Mouse (Mus musculus) megakaryocyte-erythroid progenitor cell, adult 5-6 weeks (primary cell): ENCODE measurements around the gene Sema7a. TPM values are rescaled to one million over a fixed set of nuclear protein-coding genes. Genes with fewer than 3 reads are reported as not detected.

Source experiments
- ATAC-seq: replicated peaks from 2 replicates; pipeline ENCODE4 v1.8.0; 2016; ENCODE audit warnings: mild to moderate bottlenecking, inconsistent platforms; ENCODE audit not compliant: severe bottlenecking, poor library complexity, low FRiP score, low TSS enrichment
- total RNA-seq, 2 experiments: library from RNA; stranded (forward) in 1 of 2; stranded (reverse) in 1 of 2; fragments of 200-1000, 215-1000 nt in 1 of 2; fragments of >200 nt in 1 of 2; fragmentation: Nextera tagmentation in 1 of 2; gene quantifications; 2 replicates each; pipeline ENCODE4 v1.2.3; 2014 to 2017

The Sema7a gene
- total RNA-seq, 2 experiments from 2014 or later = not detected

GRCm38 (mm10) chr9:57937651-57938050 is 2.3 kb upstream of the Sema7a start:
- ATAC-seq = no peak

- no peak for ATAC-seq
Measured at GRCm38 (mm10) chr9:57938225-57939055, 1.5 kb upstream of the Sema7a start.

- ATAC-seq = no peak
Measured at GRCm38 (mm10) chr9:57940349-57940794, 460 bp downstream of the Sema7a start.

GRCm38 (mm10) chr9:57940861-57941638 is 1.1 kb downstream of the Sema7a start:
- ATAC-seq = no peak

GRCm38 (mm10) chr9:57942039-57942438 is 2.1 kb downstream of the Sema7a start:
- ATAC-seq = no peak

- ATAC-seq = no peak
Measured at GRCm38 (mm10) chr9:57943067-57943466, 3.2 kb downstream of the Sema7a start.

- ATAC-seq = peak; percentile 58; the same call in 1 of the 2 replicates
Measured at GRCm38 (mm10) chr9:57944572-57944971, 4.7 kb downstream of the Sema7a start.

GRCm38 (mm10) chr9:57945771-57946616 is 6.1 kb downstream of the Sema7a start:
- ATAC-seq = no peak

- ATAC-seq = no peak
Measured at GRCm38 (mm10) chr9:57947381-57948030, 7.6 kb downstream of the Sema7a start.

GRCm38 (mm10) chr9:57948333-57948931 is 8.5 kb downstream of the Sema7a start:
- ATAC-seq = no peak

- ATAC-seq = no peak
Measured at GRCm38 (mm10) chr9:57949102-57949704, 9.3 kb downstream of the Sema7a start.

- ATAC-seq = no peak
Measured at GRCm38 (mm10) chr9:57949879-57950278, 10.0 kb downstream of the Sema7a start.

GRCm38 (mm10) chr9:57950519-57950918 is 10.6 kb downstream of the Sema7a start:
- ATAC-seq = no peak

GRCm38 (mm10) chr9:57951993-57952392 is 12.1 kb downstream of the Sema7a start:
- ATAC-seq = no peak

- no peak for ATAC-seq
Measured at GRCm38 (mm10) chr9:57954962-57955744, 15.2 kb downstream of the Sema7a start.

GRCm38 (mm10) chr9:57955764-57956163 is 15.9 kb downstream of the Sema7a start:
- no peak for ATAC-seq

GRCm38 (mm10) chr9:57956196-57956837 is 16.4 kb downstream of the Sema7a start:
- no peak for ATAC-seq
